Mouse (Mus musculus): Measurements from ENCODE around the gene Fam81b. TPM values are rescaled to one million over a fixed set of nuclear protein-coding genes. Genes with fewer than 3 reads are reported as not detected.

The Fam81b gene
- total RNA-seq, 2 experiments from 2014 or later, result 0.10 TPM; not detected in 1

DNA sequence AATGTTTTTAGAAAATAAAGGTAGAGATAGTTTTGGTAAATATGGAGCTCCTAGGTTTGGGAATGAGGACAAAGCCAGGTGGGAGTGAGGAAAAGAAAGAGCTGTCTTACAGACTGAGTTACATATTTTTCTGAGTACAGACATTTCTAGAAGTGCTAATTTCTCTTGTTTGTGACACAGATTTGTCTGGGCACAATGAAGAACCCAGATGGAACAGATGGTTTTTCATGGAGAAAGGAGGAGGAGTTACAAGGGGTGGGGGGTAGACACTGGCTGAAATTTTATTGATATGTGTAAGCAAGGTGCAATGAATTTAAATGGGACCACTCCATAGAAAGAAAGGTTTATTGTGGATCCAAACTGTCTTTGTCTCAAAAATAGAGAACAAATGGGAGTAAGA lies 109.9 kb downstream of the Fam81b start:
- DNase-seq (ENCODE audit: low spot score in 2 of 2), result peak in 1 of 2 experiments; percentile 56

DNA sequence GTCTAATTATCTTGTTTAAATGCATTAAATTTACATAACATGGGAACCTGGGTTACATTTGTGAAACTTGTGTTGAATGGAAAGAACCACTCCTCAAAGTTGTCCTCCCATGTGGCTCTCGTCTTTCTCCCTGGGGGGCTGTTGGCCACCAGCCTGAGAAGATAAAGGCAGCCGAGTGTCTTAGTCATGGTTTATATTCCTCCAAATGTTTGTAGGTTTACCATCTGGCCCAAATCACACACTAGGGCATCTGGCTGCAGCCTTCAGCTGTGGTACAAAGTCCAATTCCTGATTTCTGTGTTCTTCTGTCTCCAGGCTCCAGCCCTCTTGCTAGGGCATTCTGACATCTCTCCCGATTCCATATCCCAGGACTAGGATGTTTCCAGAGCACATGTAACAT lies 114.6 kb downstream of the Fam81b start:
- peak in 1 of 2 experiments; percentile 31 for DNase-seq (ENCODE audit: low spot score in 2 of 2)

DNA sequence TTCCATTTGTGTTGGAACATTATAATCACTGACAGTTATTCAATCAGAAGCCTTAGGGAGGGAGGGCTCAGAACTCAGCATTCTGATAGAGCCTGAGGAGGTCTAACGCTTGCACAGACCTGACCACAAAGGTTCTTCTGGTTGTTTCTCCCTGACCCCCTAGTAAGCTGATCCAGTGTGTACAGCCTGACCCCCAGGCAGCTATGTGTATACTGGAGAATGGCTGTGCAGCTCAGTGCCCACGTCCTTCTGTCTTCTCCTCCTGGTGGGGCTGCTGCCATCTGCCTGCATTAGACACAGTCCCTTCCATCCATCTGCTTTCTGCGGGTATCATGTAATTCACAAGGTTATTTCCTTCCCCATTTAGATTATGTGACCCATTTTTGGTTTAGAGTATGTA lies 115.7 kb downstream of the Fam81b start:
- peak; percentile 73 to 93 for DNase-seq (ENCODE audit: low spot score in 2 of 2)

DNA sequence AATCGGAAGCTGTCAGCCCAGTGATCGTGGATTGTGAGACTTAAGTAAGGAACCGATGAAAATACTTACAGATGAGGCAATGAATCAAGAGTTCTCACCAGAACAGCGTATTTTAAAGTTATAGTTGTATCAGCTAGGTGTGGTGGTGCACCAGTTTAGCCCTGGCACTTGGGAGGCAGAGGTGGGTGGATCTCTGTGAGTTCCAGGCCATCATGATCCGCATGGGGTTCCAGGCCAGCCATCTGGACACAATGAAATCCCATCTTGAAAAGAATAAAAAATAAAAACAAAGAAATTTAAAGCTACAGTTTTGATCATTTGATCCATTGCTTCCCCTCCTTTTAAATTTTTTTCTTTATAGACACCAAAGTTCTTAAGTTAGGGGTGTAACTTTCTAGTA lies 117.2 kb downstream of the Fam81b start:
- no peak for DNase-seq (ENCODE audit: low spot score in 2 of 2)

DNA sequence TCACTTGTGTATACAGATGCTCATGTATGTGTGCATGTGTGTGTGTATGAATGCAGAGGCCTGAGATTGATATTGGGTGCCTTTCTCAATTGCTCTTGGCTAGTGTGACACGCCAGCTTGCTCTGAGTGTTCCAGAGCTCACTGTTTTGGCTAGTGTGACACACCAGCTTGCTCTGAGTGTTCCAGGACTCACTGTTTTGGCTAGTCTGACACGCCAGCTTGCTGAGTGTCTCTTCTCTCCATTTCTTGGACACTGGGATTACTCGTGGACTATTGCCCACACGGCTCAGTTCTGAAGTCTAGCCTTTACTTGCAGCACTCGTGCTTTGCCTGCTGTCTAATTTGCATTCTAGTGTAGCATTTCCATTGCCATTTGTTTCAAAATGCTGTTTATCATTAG lies 126.2 kb downstream of the Fam81b start:
- peak in 1 of 2 experiments; percentile 34 for DNase-seq (ENCODE audit: low spot score in 2 of 2)

DNA sequence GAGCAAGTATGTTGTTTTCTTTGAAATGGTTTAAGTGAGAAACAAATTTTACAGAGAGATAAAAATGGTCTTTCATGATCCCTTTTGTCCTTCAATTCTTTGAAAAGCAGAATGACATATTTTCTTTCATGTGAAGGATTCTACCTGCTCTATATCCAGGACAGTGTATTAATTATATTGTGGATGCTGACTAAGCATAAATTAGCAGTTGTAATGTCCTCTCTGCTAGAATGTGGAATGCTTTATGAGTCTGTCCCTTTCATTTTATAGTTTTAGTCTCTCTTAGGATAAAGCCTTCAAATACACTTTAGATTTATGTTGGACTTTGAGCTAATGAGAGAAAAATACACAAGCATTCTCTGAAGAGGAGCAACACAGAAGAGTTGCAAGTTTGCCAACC lies 130.6 kb downstream of the Fam81b start:
- DNase-seq (ENCODE audit: low spot score in 2 of 2), result no peak

DNA sequence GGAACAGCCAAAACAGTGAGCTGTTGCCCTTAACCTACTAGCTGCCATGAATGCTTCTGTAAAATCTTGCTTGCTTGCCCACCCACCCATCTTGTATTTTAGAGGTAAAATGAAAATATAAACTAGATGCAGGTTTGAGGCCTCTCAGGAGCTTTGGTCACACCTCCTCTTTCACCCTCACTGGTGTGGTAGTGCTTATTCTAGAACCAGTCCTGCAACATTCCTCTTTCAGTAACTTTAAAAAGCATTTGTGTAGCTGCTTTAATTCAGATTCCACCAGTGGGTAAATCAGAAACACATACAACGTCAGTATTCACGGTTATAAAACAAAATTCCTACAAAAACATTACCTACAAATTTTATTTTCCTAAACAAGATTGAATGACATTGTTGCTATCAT lies 144.3 kb downstream of the Fam81b start:
- DNase-seq (ENCODE audit: low spot score in 2 of 2), result no peak

DNA sequence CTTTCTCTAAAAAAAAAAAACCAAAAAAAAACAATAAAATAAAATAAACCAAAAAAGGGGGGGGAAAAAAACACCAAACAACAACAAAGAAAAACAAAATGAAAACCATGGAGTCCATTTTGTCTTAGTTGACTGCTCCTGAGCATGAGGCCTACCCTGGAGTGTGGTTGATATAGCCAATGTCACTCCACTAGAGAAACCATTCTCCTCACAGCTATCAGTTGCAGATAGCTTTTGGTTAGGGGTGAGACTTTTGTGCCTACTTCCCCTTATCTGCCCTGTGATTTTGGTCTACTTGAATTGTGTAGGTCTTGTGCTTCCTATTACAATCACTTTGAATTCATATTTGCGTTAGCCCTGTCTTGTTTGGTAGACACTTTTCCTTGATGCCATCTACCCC lies 147.4 kb downstream of the Fam81b start:
- no peak for DNase-seq (ENCODE audit: low spot score in 2 of 2)

DNA sequence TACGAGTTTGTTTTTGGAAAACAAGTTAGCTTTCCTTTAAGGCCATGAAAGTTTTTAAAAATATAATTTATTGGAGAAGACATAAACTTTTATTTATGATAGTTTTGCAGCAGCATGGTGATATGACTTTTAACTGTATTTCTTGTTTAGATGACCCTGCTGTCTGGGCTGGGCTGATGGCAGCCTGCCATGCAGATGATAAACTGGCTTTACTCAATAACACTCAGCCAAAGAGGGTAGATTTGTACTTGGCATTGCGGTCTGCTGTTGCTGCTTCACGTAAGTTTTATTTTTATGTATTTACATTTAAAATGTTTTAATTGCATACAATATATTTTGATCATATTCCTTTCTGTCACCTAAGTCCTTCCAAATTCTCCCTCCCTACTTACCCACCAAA lies 147.8 kb downstream of the Fam81b start:
- DNase-seq (ENCODE audit: low spot score in 2 of 2), result no peak

Small RNA genes within 50 kb of the gene (microRNA-seq; reads per million reads assigned to microRNA genes)
- gene Gm24025, result 0 reads per million in 2 experiments

Other genes starting within 250 kb of the Fam81b start
- 1 to 10 TPM; 2.5 to 3.2 TPM for gene Gpr150, start 248.1 kb downstream of the Fam81b start, total RNA-seq (2021)
- gene Arsk, start 206.4 kb downstream of the Fam81b start, total RNA-seq (2021), result 1 to 10 TPM; 6.2 TPM
- 10 to 100 TPM; 17.1 to 17.3 TPM for gene Ttc37, start 206.3 kb downstream of the Fam81b start, total RNA-seq (2021)
- 10 to 100 TPM; 52.1 to 53.4 TPM for gene Mctp1, start 79.5 kb upstream of the Fam81b start, total RNA-seq (2021)